Mouse (Mus musculus) ES-Bruce4 (cell line): ENCODE measurements at regions not wholly inside any gene's neighbourhood (a gene's known extent, or its start where the extent isn't known, plus 50 kb on each side); places are given as distances from the start of the nearest gene placed in this dataset.

Source experiments
- H3K27ac ChIP-seq: 2 replicates; pipeline ENCODE4 v1.5.1; 2012; ENCODE audit warnings: low read length, inconsistent platforms; ENCODE audit not compliant: insufficient read depth
- H3K27me3 ChIP-seq: 2 replicates; pipeline ENCODE4 v1.6.1; 2012; ENCODE audit warnings: mild to moderate bottlenecking, low read length, inconsistent platforms; ENCODE audit not compliant: control insufficient read depth, poor library complexity, insufficient read depth, severe bottlenecking
- H3K36me3 ChIP-seq: 2 replicates; pipeline ENCODE4 v1.6.1; 2012; ENCODE audit warnings: inconsistent platforms, mild to moderate bottlenecking, low read length, moderate library complexity; ENCODE audit not compliant: control insufficient read depth, poor library complexity, insufficient read depth, severe bottlenecking
- H3K4me1 ChIP-seq: one replicate; pipeline ENCODE4 v1.8.1; 2011; ENCODE audit warnings: low read length; ENCODE audit not compliant: control insufficient read depth, insufficient read depth
- H3K4me3 ChIP-seq: 2 replicates; pipeline ENCODE4 v1.5.1; 2011; ENCODE audit warnings: low read depth, mild to moderate bottlenecking, low read length
- H3K9ac ChIP-seq: 2 replicates; pipeline ENCODE4 v1.6.1; 2012; ENCODE audit warnings: low read depth, mild to moderate bottlenecking, inconsistent platforms; ENCODE audit not compliant: poor library complexity, severe bottlenecking
- H3K9me3 ChIP-seq: replicated peaks from 2 replicates; pipeline ENCODE4 v1.6.1; 2012; ENCODE audit warnings: mild to moderate bottlenecking, low read length, inconsistent platforms; ENCODE audit not compliant: control insufficient read depth, poor library complexity, insufficient read depth, severe bottlenecking
- CTCF ChIP-seq: IDR thresholded peaks from one replicate; pipeline ENCODE4 v1.8.1; 2011; ENCODE audit warnings: low read depth, low read length
- EP300 ChIP-seq: IDR thresholded peaks from 2 replicates; pipeline ENCODE4 v1.6.1; 2011; ENCODE audit warnings: low read depth, low read length; ENCODE audit not compliant: insufficient read depth
- POLR2A ChIP-seq: IDR thresholded peaks from one replicate; pipeline ENCODE4 v1.8.1; 2011; ENCODE audit warnings: low read length; ENCODE audit not compliant: insufficient read depth

DNA sequence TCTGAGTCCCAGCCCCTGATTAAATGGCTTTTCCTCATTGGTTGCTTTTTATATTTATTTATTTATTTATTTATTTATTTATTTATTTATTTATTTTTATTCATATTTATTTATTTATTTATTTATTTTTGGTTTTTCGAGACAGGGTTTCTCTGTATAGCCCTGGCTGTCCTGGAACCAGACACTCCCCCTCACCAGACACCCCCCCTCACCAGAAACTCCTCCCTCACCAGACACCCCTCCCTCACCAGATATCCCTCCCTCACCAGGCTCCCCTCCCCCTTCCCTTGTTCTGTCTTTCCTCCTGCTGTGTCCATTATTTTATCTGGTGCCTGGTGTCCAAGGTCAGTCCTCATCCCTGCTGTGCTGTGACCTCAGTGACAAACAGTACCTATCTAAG, 134.7 kb upstream of the Slc7a14 start:
- Histone ChIP-seq H3K27me3 (no peaks in the 10 kb centered on the region), H3K9me3 (peaks cover 13% of the 10 kb centered on the region), H3K36me3 (no peaks in the 10 kb centered on the region), H3K4me1 (no peaks in the 10 kb centered on the region), H3K27ac (no peak overlapping the region), H3K4me3 (no peak overlapping the region), H3K9ac (no peak overlapping the region)
- no peak for TF ChIP-seq CTCF
- 0 out of 2 replicates have a peak, but pooled peaks have one; percentile 16 for TF ChIP-seq EP300
- TF ChIP-seq POLR2A = no peak

- Histone ChIP-seq H3K9me3 (peaks cover 13% of the 10 kb centered on the region), H3K9ac (no peak overlapping the region), H3K27ac (no peak overlapping the region), H3K27me3 (no peaks in the 10 kb centered on the region), H3K36me3 (no peaks in the 10 kb centered on the region), H3K4me3 (no peak overlapping the region), H3K4me1 (no peaks in the 10 kb centered on the region)
- TF ChIP-seq POLR2A = no peak
- no peak for TF ChIP-seq EP300
- TF ChIP-seq CTCF = no peak
Measured at GRCm38 (mm10) chr3:31444311-31444710, 134.1 kb upstream of the Slc7a14 start.

- Histone ChIP-seq H3K4me3 (no peak overlapping the region), H3K9me3 (peaks cover 13% of the 10 kb centered on the region), H3K9ac (no peak overlapping the region), H3K36me3 (no peaks in the 10 kb centered on the region), H3K27ac (no peak overlapping the region), H3K27me3 (no peaks in the 10 kb centered on the region), H3K4me1 (no peaks in the 10 kb centered on the region)
- TF ChIP-seq CTCF (no peak), EP300 (no peak), POLR2A (no peak)
Measured at GRCm38 (mm10) chr3:31443894-31444293, 133.7 kb upstream of the Slc7a14 start.

DNA sequence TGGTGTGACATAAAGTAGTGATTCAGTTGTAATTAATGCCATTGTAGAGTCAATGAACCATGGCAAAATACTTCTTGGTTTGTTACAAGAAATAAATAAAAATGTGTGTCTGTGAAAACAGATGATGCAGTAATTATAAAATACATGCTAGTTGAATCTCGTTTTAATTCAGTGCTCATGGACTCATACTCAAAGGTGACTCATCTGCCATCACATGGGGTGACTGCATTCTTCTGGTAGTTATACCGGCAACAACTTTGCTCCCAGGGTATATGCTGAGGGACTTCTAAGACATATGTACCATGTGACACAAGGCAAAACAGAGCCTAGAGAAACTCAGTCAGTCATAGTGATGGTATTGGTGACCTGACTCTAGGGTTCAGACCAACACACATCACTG, 130.1 kb upstream of the Slc7a14 start:
- no peaks in the 10 kb centered on the region; the same call in 1 of the 2 replicates for H3K9me3 ChIP-seq
- H3K27ac ChIP-seq = no peak overlapping the region
- H3K4me3 ChIP-seq = no peak overlapping the region
- H3K9ac ChIP-seq = no peak overlapping the region
- no peaks in the 10 kb centered on the region for H3K27me3 ChIP-seq
- TF ChIP-seq EP300 = no peak
- TF ChIP-seq POLR2A = no peak
- TF ChIP-seq CTCF = no peak
- no peaks in the 10 kb centered on the region for H3K4me1 ChIP-seq
- H3K36me3 ChIP-seq = no peaks in the 10 kb centered on the region

- H3K27me3 ChIP-seq = no peaks in the 10 kb centered on the region
Measured at GRCm38 (mm10) chr3:31437970-31438369, 127.8 kb upstream of the Slc7a14 start.

GRCm38 (mm10) chr3:31435204-31435963, 125.2 kb upstream of the Slc7a14 start:
- H3K9ac ChIP-seq = no peak overlapping the region
- no peaks in the 10 kb centered on the region for H3K36me3 ChIP-seq
- no peaks in the 10 kb centered on the region for H3K9me3 ChIP-seq
- TF ChIP-seq EP300 = no peak
- H3K4me1 ChIP-seq = no peaks in the 10 kb centered on the region
- H3K27ac ChIP-seq = no peak overlapping the region
- no peak overlapping the region for H3K4me3 ChIP-seq
- H3K27me3 ChIP-seq = no peaks in the 10 kb centered on the region

More at GRCm38 (mm10) chr3:31437970-31438369, 127.8 kb upstream of the Slc7a14 start:
- Histone ChIP-seq H3K27ac (no peak overlapping the region), H3K4me1 (no peaks in the 10 kb centered on the region), H3K4me3 (no peak overlapping the region), H3K9ac (no peak overlapping the region), H3K36me3 (no peaks in the 10 kb centered on the region), H3K9me3 (no peaks in the 10 kb centered on the region)
- TF ChIP-seq EP300 (no peak), CTCF (no peak), POLR2A (no peak)
